Mouse (Mus musculus) stomach, postnatal 0 days (tissue): ENCODE measurements at regions not wholly inside any gene's neighbourhood (a gene's known extent, or its start where the extent isn't known, plus 50 kb on each side); places are given as distances from the start of the nearest gene placed in this dataset.

Experiments
- CTCF ChIP-seq: IDR thresholded peaks from 2 replicates; pipeline ENCODE4 v1.5.1; 2016; ENCODE audit warnings: antibody characterized with exemption, low read depth, mild to moderate bottlenecking, moderate library complexity
- EP300 ChIP-seq: optimal IDR thresholded peaks from 2 replicates; pipeline ENCODE3; 2016; ENCODE audit warnings: antibody characterized with exemption

- no peak for TF ChIP-seq CTCF
- no peak for TF ChIP-seq EP300
Measured at GRCm38 (mm10) chr1:57100614-57101013, 122.2 kb upstream of the Satb2 start.
